Mouse (Mus musculus) heart, embryonic 13.5 days (tissue): Measurements from ENCODE around the gene Gpbp1l1. TPM values are rescaled to one million over a fixed set of nuclear protein-coding genes. Genes with fewer than 3 reads are reported as not detected.
A peak's percentile ranks its signal among the peaks of the same experiment; 100 is the strongest.

Experiments
- ATAC-seq: fragments of 200-750 bp; cut with Nextera tagmentation; 2 replicates; pipeline ENCODE4 v1.8.0; 2017; ENCODE audit warnings: moderate TSS enrichment; ENCODE audit not compliant: insufficient number of reproducible peaks, low FRiP score, low TSS enrichment; ENCODE audit errors: extremely low read depth
- H3K27ac ChIP-seq: fragments of 300-500 bp; sonication (generic); replicated peaks from 2 replicates; pipeline ENCODE4 v1.5.1; 2015; ENCODE audit warnings: moderate library complexity, mild to moderate bottlenecking, inconsistent platforms
- H3K27me3 ChIP-seq: fragments of 300-500 bp; sonication (generic); replicated peaks from 2 replicates; pipeline ENCODE4 v1.6.1; 2015; ENCODE audit warnings: mild to moderate bottlenecking, inconsistent platforms
- H3K36me3 ChIP-seq: fragments of 300-500 bp; sonication (generic); 2 replicates; pipeline ENCODE4 v1.6.1; 2015; ENCODE audit warnings: mild to moderate bottlenecking, inconsistent platforms
- H3K4me1 ChIP-seq: fragments of 300-500 bp; sonication (generic); 2 replicates; pipeline ENCODE4 v1.6.1; 2015; ENCODE audit warnings: inconsistent platforms
- H3K4me2 ChIP-seq: fragments of 300-500 bp; sonication (generic); 2 replicates; pipeline ENCODE4 v1.6.1; 2015; ENCODE audit warnings: inconsistent platforms, mild to moderate bottlenecking, moderate library complexity
- H3K4me3 ChIP-seq: fragments of 300-500 bp; sonication (generic); 2 replicates; pipeline ENCODE4 v1.5.1; 2015; ENCODE audit warnings: moderate library complexity, mild to moderate bottlenecking, inconsistent platforms
- H3K9ac ChIP-seq: fragments of 300-500 bp; sonication (generic); 2 replicates; pipeline ENCODE4 v1.6.1; 2015; ENCODE audit warnings: inconsistent platforms, mild to moderate bottlenecking, moderate library complexity
- H3K9me3 ChIP-seq: fragments of 300-500 bp; sonication (generic); 2 replicates; pipeline ENCODE4 v1.6.1; 2016; ENCODE audit warnings: inconsistent platforms
- WGBS: fragments of 180-500 bp; shearing (Covaris S2); methylation state at CpG from one replicate; pipeline ENCODE4 v1.1.7; 2015; ENCODE audit warnings: mixed read lengths; 5-methylcytosine and 5-hydroxymethylcytosine counted together
- polyA plus RNA-seq: library from polyadenylated mRNA; unstranded; fragments of >200 nt; fragmentation: Nextera tagmentation; extraction: Ambion mirVana; gene quantifications from 2 replicates; pipeline ENCODE4 v1.2.1, GENCODE M21; 2015

Gpbp1l1 gene
- polyA plus RNA-seq, 1 experiment from 2014 or later = 24.4 TPM

GRCm38 (mm10) chr4:116596379-116596778 is 38.9 kb downstream of the Gpbp1l1 start, which contains the start of gene Ccdc17:
Ccdc17 (plus strand) TSS chr4:116596654.
- no peaks in the 10 kb centered on the region for H3K9me3 ChIP-seq
- peak within 1 kb of the TSS; percentile 71 for H3K4me3 ChIP-seq
- H3K27me3 ChIP-seq = no peaks in the 10 kb centered on the region
- peak within 1 kb of the TSS; percentile 87 for H3K27ac ChIP-seq
- peaks cover 23% of the 10 kb centered on the region for H3K4me1 ChIP-seq
- peak within 1 kb of the TSS; percentile 86 for H3K4me2 ChIP-seq
- 20% methylated on average over 5 of the region's 5 CpGs for WGBS
- peaks cover 55% of the 10 kb centered on the region for H3K36me3 ChIP-seq
- H3K9ac ChIP-seq = peak within 1 kb of the TSS; percentile 91
- ATAC-seq = no peak

GRCm38 (mm10) chr4:116596978-116597881 is 39.8 kb downstream of the Gpbp1l1 start:
- Histone ChIP-seq H3K36me3 (peaks cover 55% of the 10 kb centered on the region), H3K4me1 (peaks cover 23% of the 10 kb centered on the region), H3K4me2 (peak overlapping the region; percentile 86), H3K9ac (peak overlapping the region; percentile 91), H3K4me3 (peak overlapping the region; percentile 71), H3K27ac (peak overlapping the region; percentile 87), H3K27me3 (no peaks in the 10 kb centered on the region), H3K9me3 (no peaks in the 10 kb centered on the region)
- peak; percentile 87 for ATAC-seq
- WGBS = under 1% methylated on average over 50 of the region's 50 CpGs

- Histone ChIP-seq H3K4me3 (no peak overlapping the region), H3K36me3 (peaks cover 82% of the 10 kb centered on the region)
- ATAC-seq = no peak
Measured at GRCm38 (mm10) chr4:116612621-116613020, 55.2 kb downstream of the Gpbp1l1 start.

GRCm38 (mm10) chr4:116615237-116615636 is 57.8 kb downstream of the Gpbp1l1 start:
- over 99% methylated on average over 2 of the region's 2 CpGs for WGBS
- H3K27ac ChIP-seq = no peak overlapping the region
- no peaks in the 10 kb centered on the region for H3K4me1 ChIP-seq
- H3K4me3 ChIP-seq = no peak overlapping the region
- H3K36me3 ChIP-seq = peaks cover 84% of the 10 kb centered on the region
- H3K27me3 ChIP-seq = no peaks in the 10 kb centered on the region
- no peak overlapping the region for H3K4me2 ChIP-seq
- no peak for ATAC-seq
- H3K9ac ChIP-seq = no peak overlapping the region
- no peaks in the 10 kb centered on the region for H3K9me3 ChIP-seq

More at GRCm38 (mm10) chr4:116612621-116613020, 55.2 kb downstream of the Gpbp1l1 start:
- 78% methylated on average over 2 of the region's 2 CpGs for whole genome bisulfite sequencing
- no peaks in the 10 kb centered on the region for H3K4me1 ChIP-seq
- H3K27ac ChIP-seq = no peak overlapping the region
- no peak overlapping the region for H3K9ac ChIP-seq
- H3K4me2 ChIP-seq = no peak overlapping the region
- no peaks in the 10 kb centered on the region for H3K27me3 ChIP-seq
- H3K9me3 ChIP-seq = no peaks in the 10 kb centered on the region

GRCm38 (mm10) chr4:116624831-116625230 is 67.4 kb downstream of the Gpbp1l1 start:
- Histone ChIP-seq H3K4me3 (no peak overlapping the region), H3K27ac (no peak overlapping the region), H3K9me3 (no peaks in the 10 kb centered on the region), H3K4me2 (peak overlapping the region; percentile 85), H3K9ac (no peak overlapping the region), H3K36me3 (peaks cover 41% of the 10 kb centered on the region), H3K4me1 (peaks cover 23% of the 10 kb centered on the region), H3K27me3 (no peaks in the 10 kb centered on the region)
- no peak for ATAC-seq
- 92% methylated on average over 4 of the region's 4 CpGs for WGBS

GRCm38 (mm10) chr4:116626658-116627358 is 69.3 kb downstream of the Gpbp1l1 start:
- WGBS = under 1% methylated on average over 53 of the region's 53 CpGs
- peaks cover 25% of the 10 kb centered on the region for H3K36me3 ChIP-seq

GRCm38 (mm10) chr4:116627359-116627716 is 69.9 kb downstream of the Gpbp1l1 start:
- Histone ChIP-seq H3K9me3 (no peaks in the 10 kb centered on the region), H3K9ac (peak overlapping the region; percentile 90), H3K4me1 (peaks cover 23% of the 10 kb centered on the region), H3K27ac (peak overlapping the region; percentile 96), H3K27me3 (no peaks in the 10 kb centered on the region), H3K4me3 (peak overlapping the region; percentile 98), H3K36me3 (peaks cover 26% of the 10 kb centered on the region), H3K4me2 (peak overlapping the region; percentile 85)
- ATAC-seq = peak; percentile 86
- 0% methylated on average over 13 of the region's 13 CpGs for WGBS

More at GRCm38 (mm10) chr4:116626658-116627358, 69.3 kb downstream of the Gpbp1l1 start:
- peak; percentile 72 for ATAC-seq
- peak overlapping the region; percentile 85 for H3K4me2 ChIP-seq
- peak overlapping the region; percentile 96 for H3K27ac ChIP-seq
- H3K4me1 ChIP-seq = peaks cover 23% of the 10 kb centered on the region
- peak overlapping the region; percentile 98 for H3K4me3 ChIP-seq
- H3K9ac ChIP-seq = peak overlapping the region; percentile 90
- no peaks in the 10 kb centered on the region for H3K27me3 ChIP-seq
- no peaks in the 10 kb centered on the region for H3K9me3 ChIP-seq

- no peaks in the 10 kb centered on the region for H3K27me3 ChIP-seq
- WGBS = 8% methylated on average over 23 of the region's 23 CpGs
Measured at GRCm38 (mm10) chr4:116627722-116628662, 70.5 kb downstream of the Gpbp1l1 start, which contains the start of gene Nasp. Nasp (minus strand) TSS chr4:116627941.

GRCm38 (mm10) chr4:116635197-116635596 is 77.7 kb downstream of the Gpbp1l1 start:
- no peaks in the 10 kb centered on the region for H3K27me3 ChIP-seq
- no peak overlapping the region for H3K4me2 ChIP-seq
- H3K36me3 ChIP-seq = peaks cover 83% of the 10 kb centered on the region
- H3K4me1 ChIP-seq = no peaks in the 10 kb centered on the region
- no peak overlapping the region for H3K9ac ChIP-seq
- WGBS = 89% methylated on average over 1 of the region's 1 CpGs
- ATAC-seq = no peak
- no peaks in the 10 kb centered on the region for H3K9me3 ChIP-seq
- H3K27ac ChIP-seq = no peak overlapping the region
- no peak overlapping the region for H3K4me3 ChIP-seq

More at GRCm38 (mm10) chr4:116627722-116628662, 70.5 kb downstream of the Gpbp1l1 start, which contains the start of gene Nasp:
- peak; percentile 78 for ATAC-seq
- H3K4me2 ChIP-seq = peak within 1 kb of the TSS; percentile 85
- peaks cover 26% of the 10 kb centered on the region for H3K36me3 ChIP-seq
- H3K4me1 ChIP-seq = peaks cover 23% of the 10 kb centered on the region
- peak within 1 kb of the TSS; percentile 90 for H3K9ac ChIP-seq
- peak within 1 kb of the TSS; percentile 98 for H3K4me3 ChIP-seq
- H3K27ac ChIP-seq = peak within 1 kb of the TSS; percentile 96
- H3K9me3 ChIP-seq = no peaks in the 10 kb centered on the region

GRCm38 (mm10) chr4:116638821-116639220 is 81.4 kb downstream of the Gpbp1l1 start:
- Histone ChIP-seq H3K36me3 (peaks cover 97% of the 10 kb centered on the region), H3K4me1 (no peaks in the 10 kb centered on the region), H3K27me3 (no peaks in the 10 kb centered on the region), H3K27ac (no peak overlapping the region), H3K4me2 (no peak overlapping the region), H3K9me3 (no peaks in the 10 kb centered on the region), H3K9ac (no peak overlapping the region), H3K4me3 (no peak overlapping the region)
- ATAC-seq = no peak
- WGBS = 92% methylated on average over 6 of the region's 6 CpGs
